Mouse (Mus musculus) embryonic facial prominence, embryonic 10.5 days (tissue): Measurements from ENCODE around the gene Nln. TPM values are rescaled to one million over a fixed set of nuclear protein-coding genes. Genes with fewer than 3 reads are reported as not detected.
A peak's percentile ranks its signal among the peaks of the same experiment; 100 is the strongest.

Experiments used
- DNase-seq: peaks from one replicate; pipeline ENCODE4 v3.0.0-alpha.2; 2017; ENCODE audit warnings: low spot score
- H3K27ac ChIP-seq: fragments of 300-500 bp; sonication (generic); replicated peaks from 2 replicates; pipeline ENCODE4 v1.5.1; 2016; ENCODE audit warnings: mild to moderate bottlenecking
- H3K27me3 ChIP-seq: fragments of 300-500 bp; sonication (generic); replicated peaks from 2 replicates; pipeline ENCODE4 v1.6.1; 2016; ENCODE audit warnings: low read depth, mild to moderate bottlenecking; ENCODE audit not compliant: poor library complexity, severe bottlenecking
- H3K36me3 ChIP-seq: fragments of 300-500 bp; sonication (generic); replicated peaks from 2 replicates; pipeline ENCODE4 v1.6.1; 2016; ENCODE audit warnings: mild to moderate bottlenecking, moderate library complexity
- H3K4me1 ChIP-seq: fragments of 300-500 bp; sonication (generic); 2 replicates; pipeline ENCODE4 v1.6.1; 2016
- H3K4me3 ChIP-seq: fragments of 300-500 bp; sonication (generic); 2 replicates; pipeline ENCODE4 v1.5.1; 2016; ENCODE audit warnings: mild to moderate bottlenecking, moderate library complexity
- H3K9me3 ChIP-seq: fragments of 300-500 bp; sonication (generic); 2 replicates; pipeline ENCODE4 v1.6.1; 2016; ENCODE audit warnings: mild to moderate bottlenecking
- WGBS: fragments of 180-500 bp; shearing (Covaris S2); methylation state at CpG from one replicate; pipeline ENCODE4 v1.1.7; 2016; 5-methylcytosine and 5-hydroxymethylcytosine counted together
- polyA plus RNA-seq: library from polyadenylated mRNA; unstranded; fragments of >200 nt; fragmentation: Nextera tagmentation; extraction: Ambion mirVana; gene quantifications from 2 replicates; pipeline ENCODE4 v1.2.1, GENCODE M21; 2016

The Nln gene
- polyA plus RNA-seq: 20.2 and 20.8 TPM in 2 replicates

DNA sequence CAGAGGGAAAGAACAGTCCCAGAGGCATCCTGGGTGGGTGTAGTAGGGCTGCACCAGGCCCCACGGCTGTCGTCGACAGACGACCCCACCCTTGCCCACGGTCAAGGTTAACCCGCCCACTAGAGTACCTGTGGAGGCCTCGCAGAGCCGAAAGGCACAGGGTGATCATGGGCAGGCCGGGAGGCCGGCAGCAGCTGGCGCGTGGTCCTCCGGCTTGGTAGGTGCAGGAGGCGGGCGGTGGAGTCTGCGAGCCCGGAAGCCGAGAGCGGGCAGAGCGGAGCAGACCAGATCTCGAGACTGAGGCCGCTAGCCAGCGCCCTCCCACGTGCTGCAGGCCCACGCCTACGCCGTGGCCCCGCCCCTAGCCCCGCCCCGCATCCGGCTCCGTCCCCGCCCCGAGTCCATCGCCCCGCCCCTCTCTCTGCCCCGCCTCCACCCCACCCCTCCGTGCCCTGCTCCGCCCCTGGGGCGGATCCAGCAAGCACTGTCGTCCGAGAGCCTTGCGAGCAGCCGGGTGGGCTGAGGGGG, at the start of gene Nln, which contains the start of gene Sgtb:
Gene Nln (minus strand): TSS at position 327 of the 528 bp plus-strand sequence.
Gene Sgtb (plus strand): TSS at position 454 of the 528 bp plus-strand sequence.
- Histone ChIP-seq H3K4me1 (peaks cover 22% of the 10 kb centered on the region), H3K4me3 (peak within 1 kb of the TSS; percentile 88), H3K36me3 (peaks cover 6% of the 10 kb centered on the region), H3K27ac (peak within 1 kb of the TSS; percentile 89), H3K27me3 (no peaks in the 10 kb centered on the region), H3K9me3 (peaks cover 4% of the 10 kb centered on the region; the same call in 1 of the 2 replicates)
- WGBS: under 1% methylated on average over 44 of the region's 44 CpGs
- DNase-seq: peak; percentile 98

DNA sequence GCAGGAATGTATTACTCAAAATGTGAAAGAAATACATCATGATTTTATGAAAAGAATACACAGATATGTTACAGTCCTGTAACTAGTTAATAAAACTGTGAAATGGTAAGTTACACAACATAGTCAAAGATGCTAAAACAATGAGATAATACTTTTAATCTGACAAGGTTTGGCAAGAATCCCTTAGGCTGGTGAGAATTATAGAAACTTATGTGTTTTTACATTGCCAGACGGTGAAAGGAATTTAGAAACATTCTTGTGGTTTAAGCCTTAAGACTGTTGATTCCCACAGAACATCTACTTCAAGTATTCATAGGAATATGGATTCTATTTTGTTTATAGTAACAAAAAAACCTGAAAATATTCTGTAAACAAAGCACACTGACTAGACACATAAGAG, 46.3 kb upstream of the Nln start:
- 86% methylated on average over 1 of the region's 1 CpGs for WGBS
- no peaks in the 10 kb centered on the region for H3K4me1 ChIP-seq
- H3K27ac ChIP-seq: no peak overlapping the region
- no peaks in the 10 kb centered on the region for H3K27me3 ChIP-seq
- H3K9me3 ChIP-seq: no peaks in the 10 kb centered on the region
- no peak for DNase-seq
- H3K36me3 ChIP-seq: peaks cover 75% of the 10 kb centered on the region
- H3K4me3 ChIP-seq: no peak overlapping the region

DNA sequence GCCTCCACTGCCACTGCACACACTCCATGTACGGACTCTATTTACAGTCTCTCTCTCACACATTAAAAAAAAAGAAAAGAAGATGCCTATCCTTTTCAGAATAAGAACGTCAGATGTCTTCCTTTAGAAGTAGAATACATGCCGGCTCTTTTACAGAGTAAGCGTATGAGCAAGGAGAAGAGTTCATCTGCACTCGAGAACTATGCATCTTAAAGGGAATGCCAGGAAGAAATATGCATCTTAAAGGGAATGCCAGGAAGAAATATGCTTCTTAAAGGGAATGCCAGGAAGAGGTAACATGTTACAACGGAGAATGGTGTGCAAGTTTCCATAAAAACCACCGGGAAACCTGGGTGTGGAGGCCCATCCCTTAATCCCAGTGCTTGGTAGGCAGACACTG, 45.7 kb upstream of the Nln start:
- Histone ChIP-seq H3K27me3 (no peaks in the 10 kb centered on the region), H3K27ac (no peak overlapping the region), H3K36me3 (peaks cover 71% of the 10 kb centered on the region), H3K4me3 (no peak overlapping the region), H3K4me1 (no peaks in the 10 kb centered on the region), H3K9me3 (no peaks in the 10 kb centered on the region)
- WGBS: 93% methylated on average over 7 of the region's 7 CpGs
- no peak for DNase-seq

DNA sequence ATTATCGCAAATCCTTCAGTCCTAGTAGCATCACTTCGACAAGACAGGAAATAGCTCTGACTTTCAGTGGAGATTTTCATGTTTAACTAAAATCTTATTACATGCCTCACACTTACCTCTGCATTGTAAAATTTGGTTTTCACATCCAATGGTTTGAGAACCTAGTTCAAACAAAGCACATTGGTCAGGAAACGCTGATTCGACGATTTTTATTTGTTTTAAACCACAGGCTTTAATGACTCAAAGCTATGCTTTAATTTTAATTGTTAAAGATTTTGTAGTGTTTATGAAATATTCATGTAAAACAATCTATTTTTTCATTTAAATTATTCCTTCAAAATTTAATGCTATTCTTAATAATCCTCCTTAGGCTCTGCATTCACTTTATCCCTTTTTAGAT, 44.8 kb upstream of the Nln start:
- Histone ChIP-seq H3K4me3 (no peak overlapping the region), H3K36me3 (peaks cover 69% of the 10 kb centered on the region), H3K27me3 (no peaks in the 10 kb centered on the region), H3K9me3 (no peaks in the 10 kb centered on the region), H3K4me1 (no peaks in the 10 kb centered on the region), H3K27ac (no peak overlapping the region)
- WGBS: 95% methylated on average over 5 of the region's 5 CpGs
- DNase-seq: no peak

DNA sequence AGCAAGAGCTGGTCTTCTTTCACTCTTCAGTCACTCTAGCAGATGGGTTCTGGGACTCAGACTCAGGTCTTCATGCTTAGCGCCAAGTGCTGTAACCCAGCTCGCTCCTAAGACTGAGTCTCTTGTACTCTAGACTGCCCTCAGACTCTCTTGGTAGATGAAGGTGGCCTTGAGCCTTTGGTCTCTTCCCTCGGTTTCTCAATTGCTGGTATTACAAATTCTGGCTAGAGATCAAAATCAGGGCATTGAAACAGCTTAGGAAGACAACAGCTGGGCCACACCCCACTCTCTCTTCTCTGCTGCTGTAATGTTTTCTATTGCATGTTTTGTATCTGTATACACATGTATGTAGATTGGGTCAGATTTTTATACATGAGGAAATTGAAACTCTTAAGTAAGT, 36.2 kb upstream of the Nln start:
- WGBS: 91% methylated on average over 3 of the region's 3 CpGs
- H3K4me3 ChIP-seq: no peak overlapping the region
- H3K4me1 ChIP-seq: no peaks in the 10 kb centered on the region
- DNase-seq: no peak
- H3K27me3 ChIP-seq: no peaks in the 10 kb centered on the region
- no peak overlapping the region for H3K27ac ChIP-seq
- peaks cover 92% of the 10 kb centered on the region for H3K36me3 ChIP-seq
- no peaks in the 10 kb centered on the region for H3K9me3 ChIP-seq

DNA sequence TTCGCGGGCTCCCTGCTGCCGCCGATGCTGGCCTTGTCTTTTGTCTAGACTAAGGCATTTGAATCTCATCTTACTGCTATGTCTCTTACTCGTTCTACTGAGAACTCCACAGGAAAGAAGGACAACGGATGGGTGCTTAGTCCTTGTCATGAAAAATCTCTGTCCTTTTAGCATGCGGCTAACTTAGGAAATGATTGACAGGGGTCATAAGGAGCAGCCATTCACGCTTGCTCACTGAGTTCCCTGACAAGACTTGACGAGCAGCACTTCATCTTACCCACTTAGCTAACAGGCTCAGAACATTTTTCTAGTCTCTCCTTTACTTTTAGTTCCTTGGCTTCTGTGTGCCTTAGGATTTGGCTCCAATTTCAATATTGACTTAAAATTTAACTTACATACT, 35.5 kb upstream of the Nln start:
- peaks cover 99% of the 10 kb centered on the region for H3K36me3 ChIP-seq
- no peak overlapping the region for H3K4me3 ChIP-seq
- H3K9me3 ChIP-seq: no peaks in the 10 kb centered on the region
- H3K27ac ChIP-seq: no peak overlapping the region
- no peak for DNase-seq
- H3K4me1 ChIP-seq: no peaks in the 10 kb centered on the region
- 84% methylated on average over 9 of the region's 9 CpGs for WGBS
- no peaks in the 10 kb centered on the region for H3K27me3 ChIP-seq

DNA sequence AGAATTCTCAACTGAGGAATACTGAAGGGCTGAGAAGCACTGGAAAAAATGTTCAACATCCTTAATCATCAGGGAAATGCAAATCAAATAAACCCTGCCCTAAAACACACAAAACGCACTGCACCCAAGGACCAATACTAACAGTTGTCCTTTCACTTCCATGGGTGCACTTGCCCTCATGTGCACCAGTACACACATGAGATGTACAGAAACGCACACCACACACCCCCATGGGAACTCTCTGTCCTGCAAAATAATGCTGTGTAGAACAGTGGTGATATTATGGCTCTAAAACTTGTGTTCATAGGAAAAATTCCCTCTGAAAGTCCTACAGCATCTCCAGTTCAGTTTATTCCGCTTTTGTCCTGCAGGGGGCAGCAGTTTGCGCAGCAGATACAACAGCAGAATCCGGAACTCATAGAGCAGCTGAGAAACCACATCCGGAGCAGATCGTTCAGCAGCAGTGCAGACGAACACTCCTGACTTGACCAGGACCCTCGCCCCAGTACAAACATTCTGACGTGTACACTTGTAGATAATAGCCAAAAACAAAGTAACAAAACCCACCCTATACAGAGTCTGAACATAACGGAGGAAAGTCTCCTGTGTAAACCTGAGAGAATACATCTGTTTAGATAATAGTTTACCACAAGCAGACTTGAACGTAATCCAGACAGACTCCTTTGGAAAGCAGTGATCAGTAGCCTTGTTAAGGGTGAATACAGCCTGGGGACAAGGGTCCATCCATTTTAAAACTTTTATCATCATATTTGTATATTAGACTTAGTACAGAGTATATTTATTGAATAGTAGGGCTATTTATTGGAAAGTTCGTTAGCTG, 30.2 kb upstream of the Nln start:
- Histone ChIP-seq H3K4me1 (no peaks in the 10 kb centered on the region), H3K36me3 (peaks cover 67% of the 10 kb centered on the region), H3K27me3 (no peaks in the 10 kb centered on the region), H3K9me3 (no peaks in the 10 kb centered on the region), H3K4me3 (no peak overlapping the region), H3K27ac (no peak overlapping the region)
- 46% methylated on average over 13 of the region's 13 CpGs for WGBS
- DNase-seq: peak; percentile 78

DNA sequence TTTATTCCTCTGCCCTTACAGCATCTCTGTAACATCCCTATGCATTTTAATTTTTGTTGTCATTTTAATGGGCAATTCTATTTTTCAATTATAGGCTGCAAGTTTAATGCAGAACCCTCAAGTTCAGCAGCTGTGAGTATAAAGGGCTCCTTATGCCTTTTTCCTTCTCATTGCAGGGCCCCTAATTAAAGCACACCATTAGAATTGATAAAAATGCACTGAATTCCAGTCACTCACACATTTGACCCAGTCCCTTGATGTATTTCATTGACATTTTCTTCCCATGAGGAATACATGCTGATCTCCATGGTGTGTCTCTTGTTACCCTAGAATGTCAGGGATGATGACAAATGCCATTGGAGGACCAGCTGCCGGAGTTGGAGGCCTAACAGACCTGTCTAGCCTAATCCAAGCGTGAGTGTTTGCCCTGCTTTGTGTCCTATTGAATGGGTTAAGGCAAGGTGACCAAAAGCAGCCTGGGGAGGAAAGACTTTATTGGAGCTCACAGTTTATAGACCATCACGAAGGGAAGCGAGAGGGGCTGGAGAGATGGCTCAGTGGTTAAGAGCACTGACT, 25.2 kb upstream of the Nln start:
- Histone ChIP-seq H3K27ac (no peak overlapping the region), H3K36me3 (peaks cover 18% of the 10 kb centered on the region), H3K4me1 (no peaks in the 10 kb centered on the region), H3K4me3 (no peak overlapping the region), H3K9me3 (no peaks in the 10 kb centered on the region), H3K27me3 (no peaks in the 10 kb centered on the region)
- WGBS: 84% methylated on average over 4 of the region's 4 CpGs
- no peak for DNase-seq

DNA sequence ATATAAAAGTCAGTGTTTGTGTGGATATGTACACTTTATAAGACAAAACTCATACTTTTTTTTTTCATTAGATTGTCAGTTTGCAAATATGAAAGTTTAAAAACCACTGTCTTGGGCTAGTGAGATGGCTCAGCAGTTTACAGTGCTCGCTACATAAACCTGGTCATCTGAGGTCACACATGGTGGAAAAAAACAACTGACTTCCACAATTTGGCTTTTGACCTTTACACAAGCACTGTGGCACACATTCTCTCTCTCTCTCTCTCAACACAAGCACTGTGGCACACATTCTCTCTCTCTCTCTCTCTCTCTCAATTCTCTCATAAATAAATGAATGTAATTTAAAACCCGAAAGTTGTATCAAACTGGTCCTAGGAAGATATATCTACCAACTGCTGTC, 23.1 kb upstream of the Nln start:
- Histone ChIP-seq H3K27me3 (no peaks in the 10 kb centered on the region), H3K36me3 (peaks cover 15% of the 10 kb centered on the region), H3K27ac (no peak overlapping the region), H3K4me1 (no peaks in the 10 kb centered on the region), H3K9me3 (no peaks in the 10 kb centered on the region), H3K4me3 (no peak overlapping the region)
- WGBS: 91% methylated on average over 2 of the region's 2 CpGs
- DNase-seq: no peak

DNA sequence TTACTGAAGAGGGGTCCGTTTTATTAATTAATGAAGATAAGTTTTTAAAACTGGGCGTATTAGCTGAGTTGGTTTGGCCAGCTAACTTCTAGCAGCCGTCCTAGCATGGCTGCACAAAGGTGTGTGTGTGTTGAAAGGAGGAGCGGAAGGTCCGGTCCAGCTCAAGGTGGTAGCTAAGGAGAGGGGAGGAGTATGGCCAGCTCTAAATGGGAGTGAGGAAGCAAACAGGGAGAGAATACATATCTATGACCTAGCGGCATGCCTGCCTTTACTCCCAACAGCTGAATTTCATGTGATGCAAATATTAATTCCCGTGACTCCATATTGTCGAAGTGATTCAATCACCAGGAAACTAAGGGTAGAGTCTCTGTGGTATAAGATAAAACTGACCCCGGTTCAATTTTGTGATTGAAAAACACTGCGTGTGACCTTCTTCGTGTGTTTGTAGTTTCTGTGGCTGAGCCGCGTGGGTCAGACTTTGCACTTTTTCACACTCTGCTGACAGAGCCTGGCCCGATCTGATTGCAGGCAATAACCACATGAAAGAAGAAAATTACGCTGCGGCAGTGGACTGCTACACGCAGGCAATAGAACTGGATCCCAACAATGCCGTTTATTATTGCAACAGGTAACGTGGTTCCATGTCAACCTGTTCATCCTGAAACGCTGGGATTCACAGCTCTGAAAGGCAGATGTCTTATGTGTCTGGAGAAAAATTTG, 14.4 kb upstream of the Nln start:
- H3K36me3 ChIP-seq: peaks cover 11% of the 10 kb centered on the region
- H3K4me1 ChIP-seq: 0 out of 2 replicates have a peak, but pooled peaks cover 3% of the 10 kb centered on the region
- no peak overlapping the region for H3K4me3 ChIP-seq
- H3K9me3 ChIP-seq: no peaks in the 10 kb centered on the region
- no peaks in the 10 kb centered on the region for H3K27me3 ChIP-seq
- DNase-seq: no peak
- H3K27ac ChIP-seq: no peak overlapping the region
- 93% methylated on average over 20 of the region's 20 CpGs for WGBS

DNA sequence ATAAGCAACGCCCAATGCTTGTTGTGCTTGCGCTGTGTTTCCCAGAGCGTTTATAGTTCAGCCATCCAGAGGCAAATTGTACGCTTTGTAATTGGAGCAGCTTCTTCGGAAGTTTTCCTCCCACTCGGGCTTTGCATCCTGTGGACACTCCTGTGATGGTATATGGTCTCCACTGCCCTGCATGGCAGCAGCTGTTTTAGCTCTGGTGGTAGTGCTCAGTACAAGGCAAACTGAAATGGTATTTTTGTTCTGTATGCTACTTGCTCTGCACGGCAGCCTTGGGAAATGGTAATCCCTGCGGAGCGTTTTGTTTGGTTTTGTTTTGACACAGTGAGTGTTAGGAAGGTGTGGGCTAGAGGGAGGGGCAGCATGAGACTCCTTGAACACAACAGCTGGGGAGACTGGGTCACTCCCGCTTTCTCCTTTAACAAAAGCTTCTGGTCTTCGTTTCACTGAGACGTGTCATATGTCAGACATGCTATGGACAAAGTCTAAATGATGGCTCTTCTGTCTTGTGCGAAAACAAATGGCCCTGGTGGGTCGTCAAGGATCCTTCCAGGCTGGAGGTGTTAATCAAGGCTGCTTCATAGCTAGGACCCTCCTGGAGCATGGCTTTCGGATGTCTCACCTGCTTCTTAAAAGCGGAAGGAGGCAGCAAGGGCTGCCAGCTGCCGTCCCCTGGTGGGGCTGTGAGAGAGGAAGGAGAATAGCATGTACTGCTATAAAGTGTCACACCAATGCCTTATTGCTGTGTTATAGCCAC, 12.8 kb upstream of the Nln start:
- Histone ChIP-seq H3K36me3 (peaks cover 18% of the 10 kb centered on the region), H3K9me3 (no peaks in the 10 kb centered on the region), H3K4me3 (no peak overlapping the region), H3K4me1 (0 out of 2 replicates have a peak, but pooled peaks cover 3% of the 10 kb centered on the region), H3K27ac (no peak overlapping the region), H3K27me3 (no peaks in the 10 kb centered on the region)
- no peak for DNase-seq
- WGBS: 74% methylated on average over 17 of the region's 17 CpGs

DNA sequence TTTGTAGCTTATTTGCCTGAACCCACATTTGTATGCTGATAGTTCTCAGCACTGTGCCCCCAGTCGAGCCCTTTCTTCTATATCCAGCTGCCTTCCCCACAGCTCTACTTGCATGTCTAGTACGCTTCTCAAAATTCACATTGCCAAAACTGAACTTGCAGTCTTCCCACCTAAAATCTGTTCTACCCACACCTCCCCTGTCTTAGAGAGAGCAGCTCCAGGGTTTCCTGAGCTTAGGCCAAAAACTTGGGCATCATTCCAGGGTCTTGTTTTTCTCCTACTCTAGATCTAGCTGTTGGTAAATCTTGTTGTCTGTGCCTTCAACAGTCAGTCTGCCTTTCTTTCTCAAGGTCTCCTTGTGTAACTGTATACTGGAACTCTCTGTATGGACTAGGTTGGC, 5.4 kb upstream of the Nln start:
- Histone ChIP-seq H3K4me1 (peaks cover 13% of the 10 kb centered on the region), H3K4me3 (no peak overlapping the region), H3K27ac (no peak overlapping the region), H3K27me3 (no peaks in the 10 kb centered on the region), H3K9me3 (no peaks in the 10 kb centered on the region), H3K36me3 (peaks cover 19% of the 10 kb centered on the region)
- 90% methylated on average over 2 of the region's 2 CpGs for WGBS
- no peak for DNase-seq
